Mouse (Mus musculus) neural tube, embryonic 11.5 days (tissue): ENCODE results near the gene Psmd1. TPM values are rescaled to one million over a fixed set of nuclear protein-coding genes. Genes with fewer than 3 reads are reported as not detected.

Source experiments
- ATAC-seq: fragments of 200-750 bp; cut with Nextera tagmentation; 2 replicates; pipeline ENCODE4 v1.8.0; 2017; ENCODE audit warnings: moderate number of reproducible peaks, mild to moderate bottlenecking, moderate TSS enrichment, moderate library complexity; ENCODE audit not compliant: insufficient read depth, low FRiP score, low TSS enrichment
- DNase-seq: peaks from one replicate; pipeline ENCODE4 v3.0.0-alpha.2; 2015; ENCODE audit warnings: low spot score
- H3K27ac ChIP-seq: fragments of 300-500 bp; sonication (generic); 2 replicates; pipeline ENCODE4 v1.5.1; 2014; ENCODE audit warnings: low read depth, mild to moderate bottlenecking, low read length
- H3K27me3 ChIP-seq: fragments of 300-500 bp; sonication (generic); 2 replicates; pipeline ENCODE4 v1.6.1; 2014; ENCODE audit warnings: mild to moderate bottlenecking, low read length, mixed read lengths; ENCODE audit not compliant: control insufficient read depth, insufficient read depth
- H3K36me3 ChIP-seq: fragments of 300-500 bp; sonication (generic); 2 replicates; pipeline ENCODE4 v1.6.1; 2014; ENCODE audit warnings: mild to moderate bottlenecking, low read length, moderate library complexity, mixed read lengths; ENCODE audit not compliant: control insufficient read depth, insufficient read depth
- H3K4me1 ChIP-seq: fragments of 300-500 bp; sonication (generic); 2 replicates; pipeline ENCODE4 v1.6.1; 2014; ENCODE audit warnings: low read length, mixed read lengths; ENCODE audit not compliant: control insufficient read depth, insufficient read depth
- H3K4me2 ChIP-seq: fragments of 300-500 bp; sonication (generic); 2 replicates; pipeline ENCODE4 v1.6.1; 2014; ENCODE audit warnings: low read depth, mild to moderate bottlenecking, moderate library complexity
- H3K4me3 ChIP-seq: fragments of 300-500 bp; sonication (generic); 2 replicates; pipeline ENCODE4 v1.5.1; 2014; ENCODE audit warnings: low read depth, low read length
- H3K9ac ChIP-seq: fragments of 300-500 bp; sonication (generic); 2 replicates; pipeline ENCODE4 v1.6.1; 2014; ENCODE audit warnings: mild to moderate bottlenecking, low read length
- H3K9me3 ChIP-seq: fragments of 300-500 bp; sonication (generic); 2 replicates; pipeline ENCODE4 v1.6.1; 2016; ENCODE audit warnings: low read length; ENCODE audit not compliant: control insufficient read depth
- WGBS: fragments of 180-500 bp; shearing (Covaris S2); extraction: QIAGEN DNeasy Blood & Tissue Kit; methylation state at CpG from one replicate; pipeline ENCODE4 v1.1.7; 2014; 5-methylcytosine and 5-hydroxymethylcytosine counted together
- polyA plus RNA-seq: library from polyadenylated mRNA; unstranded; fragments of >200 nt; fragmentation: Nextera tagmentation; extraction: Ambion mirVana; gene quantifications from 2 replicates; pipeline ENCODE4 v1.2.1, GENCODE M21; 2014

The Psmd1 gene
- polyA plus RNA-seq, 1 experiment from 2014 or later, result 249 TPM

GRCm38 (mm10) chr1:86119549-86119948 lies 55.4 kb downstream of the Psmd1 start:
- WGBS, result 88% methylated on average over 4 of the region's 4 CpGs
- ATAC-seq (no peak), DNase-seq (no peak)
- Histone ChIP-seq H3K9ac (no peak overlapping the region), H3K4me3 (no peak overlapping the region), H3K4me1 (no peaks in the 10 kb centered on the region), H3K4me2 (no peak overlapping the region), H3K36me3 (no peaks in the 10 kb centered on the region), H3K9me3 (no peaks in the 10 kb centered on the region), H3K27ac (no peak overlapping the region), H3K27me3 (no peaks in the 10 kb centered on the region)

DNA sequence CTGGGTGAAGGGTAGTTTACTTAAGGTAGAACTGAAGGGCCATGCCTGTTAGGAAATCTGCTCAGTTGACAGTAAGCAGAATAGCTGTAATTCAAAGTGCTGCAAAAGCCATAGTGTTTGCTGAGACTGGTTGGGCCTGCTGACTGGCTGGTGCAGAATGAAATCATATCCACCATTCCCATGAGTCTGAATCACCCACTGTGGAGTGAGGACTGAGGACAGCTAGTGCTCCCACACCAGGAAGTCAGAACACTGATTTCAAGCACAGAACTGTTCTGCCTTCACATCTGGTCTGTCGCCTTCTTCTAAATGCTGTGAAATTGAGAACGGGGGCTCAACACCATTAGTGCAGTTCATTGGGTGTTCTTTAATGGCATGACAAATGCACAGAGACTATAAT lies 61.8 kb downstream of the Psmd1 start:
- no peaks in the 10 kb centered on the region for H3K9me3 ChIP-seq
- H3K9ac ChIP-seq, result no peak overlapping the region
- ATAC-seq, result no peak
- 83% methylated on average over 2 of the region's 2 CpGs for WGBS
- H3K4me3 ChIP-seq, result no peak overlapping the region
- no peak overlapping the region for H3K4me2 ChIP-seq
- DNase-seq, result no peak
- peaks cover 8% of the 10 kb centered on the region for H3K36me3 ChIP-seq
- H3K27me3 ChIP-seq, result no peaks in the 10 kb centered on the region
- H3K4me1 ChIP-seq, result no peaks in the 10 kb centered on the region
- H3K27ac ChIP-seq, result no peak overlapping the region

DNA sequence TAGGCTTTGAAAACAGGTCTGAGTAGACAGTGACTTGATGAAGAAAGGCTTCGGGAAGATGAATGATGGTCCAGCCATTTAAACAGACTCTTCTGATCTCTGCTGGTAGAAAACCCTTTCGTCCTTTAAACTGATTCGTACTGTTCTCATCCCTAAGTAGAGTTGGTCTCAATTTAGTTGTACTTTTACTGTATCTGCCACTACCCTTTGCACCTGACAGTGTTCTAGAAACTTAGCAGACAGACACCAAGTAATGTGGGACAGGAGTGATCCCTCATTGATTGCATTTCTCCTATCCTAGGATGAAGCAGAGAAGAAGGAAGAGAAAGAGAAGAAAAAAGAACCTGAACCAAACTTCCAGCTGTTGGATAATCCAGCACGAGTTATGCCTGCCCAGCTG lies 69.2 kb downstream of the Psmd1 start, which contains the start of gene Gm21972:
TSS of gene Gm21972 (plus strand) at position 301 of the 400 bp plus-strand sequence.
- WGBS, result 96% methylated on average over 4 of the region's 4 CpGs
- Histone ChIP-seq H3K9ac (no peak within 1 kb of the TSS), H3K27me3 (no peaks in the 10 kb centered on the region), H3K4me2 (no peak within 1 kb of the TSS), H3K27ac (no peak within 1 kb of the TSS), H3K4me1 (no peaks in the 10 kb centered on the region), H3K9me3 (no peaks in the 10 kb centered on the region), H3K36me3 (peaks cover 3% of the 10 kb centered on the region), H3K4me3 (no peak within 1 kb of the TSS)
- ATAC-seq (no peak), DNase-seq (no peak)

DNA sequence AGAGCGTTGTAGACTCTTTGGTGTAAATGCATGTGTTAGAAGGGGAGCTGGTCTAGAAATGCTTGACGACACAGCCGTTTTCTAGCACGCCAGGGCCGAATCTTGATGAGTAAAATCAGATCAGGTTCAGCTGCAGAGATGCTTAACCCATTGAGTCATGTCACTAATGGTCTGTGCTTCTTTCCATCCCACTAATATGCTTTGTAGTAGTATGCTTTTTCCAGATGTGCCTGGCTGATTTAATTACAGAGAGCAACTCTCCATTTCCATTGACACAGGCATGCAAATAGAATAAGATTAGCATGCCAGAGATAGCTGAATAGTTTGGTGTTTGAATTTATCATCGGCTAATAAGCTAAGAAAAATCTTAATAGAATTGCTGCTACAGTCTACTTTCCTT lies 71.1 kb downstream of the Psmd1 start:
- Histone ChIP-seq H3K4me3 (no peak overlapping the region), H3K36me3 (peaks cover 5% of the 10 kb centered on the region), H3K9me3 (no peaks in the 10 kb centered on the region), H3K4me2 (no peak overlapping the region), H3K27me3 (no peaks in the 10 kb centered on the region), H3K27ac (no peak overlapping the region), H3K4me1 (no peaks in the 10 kb centered on the region), H3K9ac (no peak overlapping the region)
- DNase-seq (no peak), ATAC-seq (no peak)
- WGBS, result 93% methylated on average over 6 of the region's 6 CpGs

GRCm38 (mm10) chr1:86141081-86141480 lies 76.9 kb downstream of the Psmd1 start:
- no peak overlapping the region for H3K4me2 ChIP-seq
- DNase-seq, result no peak
- no peak overlapping the region for H3K9ac ChIP-seq
- H3K27ac ChIP-seq, result no peak overlapping the region
- no peaks in the 10 kb centered on the region for H3K4me1 ChIP-seq
- no peaks in the 10 kb centered on the region for H3K27me3 ChIP-seq
- no peak overlapping the region for H3K4me3 ChIP-seq
- peaks cover 3% of the 10 kb centered on the region for H3K36me3 ChIP-seq
- 93% methylated on average over 3 of the region's 3 CpGs for WGBS
- H3K9me3 ChIP-seq, result no peaks in the 10 kb centered on the region
- ATAC-seq, result no peak

DNA sequence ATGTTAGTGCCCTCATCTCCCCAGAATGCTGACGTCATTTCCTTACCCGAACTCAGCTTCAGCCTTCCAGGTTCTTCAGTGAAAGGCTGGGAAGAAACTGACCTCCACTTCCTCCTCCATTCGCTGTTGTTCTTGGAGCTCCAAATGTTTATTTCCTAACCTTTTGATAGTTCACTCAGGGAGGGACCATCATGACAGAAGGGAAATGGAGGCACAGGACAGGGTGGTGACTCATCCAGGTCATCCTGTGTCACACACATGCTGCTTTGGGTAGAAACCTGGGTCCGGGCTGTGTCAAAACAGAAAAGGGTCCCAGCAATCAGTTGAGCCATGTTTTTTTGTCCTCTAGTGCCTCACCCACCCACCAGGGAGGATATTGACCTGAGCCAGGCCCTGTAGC lies 79.0 kb downstream of the Psmd1 start:
- peaks cover 3% of the 10 kb centered on the region; the same call in 1 of the 2 replicates for H3K36me3 ChIP-seq
- no peak for ATAC-seq

GRCm38 (mm10) chr1:86144001-86144944 lies 80.1 kb downstream of the Psmd1 start:
- Histone ChIP-seq H3K9ac (no peak overlapping the region), H3K9me3 (no peaks in the 10 kb centered on the region), H3K27me3 (no peaks in the 10 kb centered on the region), H3K36me3 (peaks cover 2% of the 10 kb centered on the region; the same call in 1 of the 2 replicates), H3K4me3 (no peak overlapping the region), H3K4me1 (no peaks in the 10 kb centered on the region), H3K27ac (no peak overlapping the region), H3K4me2 (no peak overlapping the region)
- ATAC-seq, result no peak
- no peak for DNase-seq
- 81% methylated on average over 21 of the region's 21 CpGs for WGBS

More for the DNA sequence above, 79.0 kb downstream of the Psmd1 start:
- no peaks in the 10 kb centered on the region for H3K27me3 ChIP-seq
- H3K9ac ChIP-seq, result no peak overlapping the region
- no peak for DNase-seq
- H3K4me3 ChIP-seq, result no peak overlapping the region
- no peak overlapping the region for H3K4me2 ChIP-seq
- 90% methylated on average over 4 of the region's 4 CpGs for WGBS
- no peaks in the 10 kb centered on the region for H3K4me1 ChIP-seq
- H3K27ac ChIP-seq, result no peak overlapping the region
- H3K9me3 ChIP-seq, result no peaks in the 10 kb centered on the region

DNA sequence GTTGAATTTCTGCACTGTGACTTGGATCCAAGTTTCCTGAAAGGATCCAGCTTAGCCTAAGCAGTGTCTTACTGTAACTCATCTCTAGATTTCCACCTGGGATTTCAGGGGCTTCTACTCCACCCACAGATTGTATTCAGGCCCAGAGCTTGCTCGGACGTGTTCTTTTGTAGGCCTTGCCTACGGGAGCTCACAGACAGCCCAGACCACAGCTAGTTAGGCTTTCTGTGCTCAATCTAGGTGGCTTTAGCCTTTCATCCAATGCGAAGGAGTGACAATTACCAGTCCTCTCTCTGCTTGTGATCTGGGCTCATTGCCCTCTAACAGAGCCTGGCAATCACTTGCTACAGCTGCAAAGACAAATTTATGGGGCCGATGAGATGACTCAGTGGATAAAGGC lies 82.1 kb downstream of the Psmd1 start:
- Histone ChIP-seq H3K4me1 (no peaks in the 10 kb centered on the region), H3K9ac (no peak overlapping the region), H3K4me2 (no peak overlapping the region), H3K36me3 (no peaks in the 10 kb centered on the region), H3K4me3 (no peak overlapping the region), H3K27me3 (no peaks in the 10 kb centered on the region), H3K27ac (no peak overlapping the region), H3K9me3 (no peaks in the 10 kb centered on the region)
- 75% methylated on average over 5 of the region's 5 CpGs for WGBS
- ATAC-seq (no peak), DNase-seq (no peak)

DNA sequence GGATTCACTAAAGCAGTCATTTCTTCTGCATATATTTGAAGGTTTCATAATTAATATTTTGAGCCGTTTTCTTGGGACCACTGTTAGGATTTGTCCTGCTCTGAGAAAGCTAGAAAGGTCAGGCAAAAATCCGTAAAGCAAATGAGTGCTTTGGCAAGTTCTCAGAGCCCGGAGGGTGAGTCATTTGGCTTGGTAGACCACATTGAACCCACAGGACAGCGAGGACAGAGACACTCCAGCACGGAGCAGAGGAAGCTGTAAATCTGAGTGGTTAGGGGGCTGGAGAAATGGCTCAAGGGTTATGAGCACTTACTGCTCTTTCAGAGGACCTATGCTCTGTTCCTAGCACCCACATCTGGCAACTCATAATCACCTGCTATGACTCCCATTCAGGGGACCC lies 83.4 kb downstream of the Psmd1 start:
- WGBS, result 82% methylated on average over 5 of the region's 5 CpGs
- Histone ChIP-seq H3K27me3 (no peaks in the 10 kb centered on the region), H3K4me1 (no peaks in the 10 kb centered on the region), H3K9me3 (no peaks in the 10 kb centered on the region), H3K9ac (no peak overlapping the region), H3K27ac (no peak overlapping the region), H3K4me2 (no peak overlapping the region), H3K36me3 (no peaks in the 10 kb centered on the region), H3K4me3 (no peak overlapping the region)
- DNase-seq (no peak), ATAC-seq (no peak)
